Mouse (Mus musculus): ENCODE measurements at regions not wholly inside any gene's neighbourhood (a gene's known extent, or its start where the extent isn't known, plus 50 kb on each side); places are given as distances from the start of the nearest gene placed in this dataset.

DNA sequence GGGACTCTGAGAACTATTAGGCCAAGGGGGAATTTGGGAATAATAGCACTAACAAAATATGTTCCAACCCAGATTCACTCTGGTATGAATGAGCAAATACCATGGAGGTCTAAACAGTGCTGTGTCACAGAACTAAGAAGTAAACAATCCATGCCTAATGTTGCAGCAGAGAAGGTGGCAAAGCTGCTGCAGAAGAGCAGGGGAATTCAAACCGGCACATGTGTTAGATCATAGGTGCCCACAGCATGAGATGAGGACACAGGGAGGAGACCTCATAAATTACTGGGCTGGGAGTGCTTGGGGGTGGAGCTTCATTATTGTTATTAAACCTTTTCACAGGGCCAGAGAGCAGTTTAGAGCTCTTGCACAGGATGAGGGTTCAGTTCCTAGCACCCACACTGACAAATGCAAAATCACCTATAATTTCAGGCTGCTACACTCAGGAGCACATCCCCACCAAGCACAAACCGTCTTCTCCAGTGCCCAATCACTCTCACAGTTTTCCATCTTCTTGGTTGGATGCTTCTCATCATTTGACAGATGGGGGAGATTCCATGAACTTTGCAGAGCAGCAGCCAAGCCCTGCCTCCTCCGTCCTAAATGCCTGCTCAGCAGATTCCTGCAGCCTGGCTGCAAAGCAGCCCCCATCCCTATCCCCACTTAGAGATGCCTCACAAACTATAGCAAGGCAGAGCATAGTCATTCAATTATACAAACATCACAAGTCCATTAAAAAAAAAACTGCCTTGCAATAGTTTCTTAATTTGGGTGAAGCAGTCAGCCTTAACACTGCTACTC, 79.0 kb upstream of the Rarb start:
- no peak overlapping the region for H3K9ac ChIP-seq (ENCODE audit: low read length)
- peaks cover 6% of the 10 kb centered on the region; the same call in 1 of the 2 replicates for H3K4me1 ChIP-seq (ENCODE audit: control insufficient read depth, insufficient read depth, low read length)
- H3K4me3 ChIP-seq (replicated peaks; ENCODE audit: low read length) = no peak overlapping the region
- no peak overlapping the region for H3K4me2 ChIP-seq (ENCODE audit: low read depth, low read length)
- WGBS = 37% methylated on average over 3 of the region's 3 CpGs
- H3K27ac ChIP-seq (ENCODE audit: low read length) = no peak overlapping the region; the same call in 1 of the 2 replicates
- peak; percentile 62 for ATAC-seq (ENCODE audit: insufficient read depth, low FRiP score)
- H3K9me3 ChIP-seq (replicated peaks; ENCODE audit: control insufficient read depth, low read length) = no peaks in the 10 kb centered on the region
- no peaks in the 10 kb centered on the region for H3K27me3 ChIP-seq (ENCODE audit: control insufficient read depth, insufficient read depth, low read length)
- no peaks in the 10 kb centered on the region for H3K36me3 ChIP-seq (ENCODE audit: control insufficient read depth, insufficient read depth, low read length)

DNA sequence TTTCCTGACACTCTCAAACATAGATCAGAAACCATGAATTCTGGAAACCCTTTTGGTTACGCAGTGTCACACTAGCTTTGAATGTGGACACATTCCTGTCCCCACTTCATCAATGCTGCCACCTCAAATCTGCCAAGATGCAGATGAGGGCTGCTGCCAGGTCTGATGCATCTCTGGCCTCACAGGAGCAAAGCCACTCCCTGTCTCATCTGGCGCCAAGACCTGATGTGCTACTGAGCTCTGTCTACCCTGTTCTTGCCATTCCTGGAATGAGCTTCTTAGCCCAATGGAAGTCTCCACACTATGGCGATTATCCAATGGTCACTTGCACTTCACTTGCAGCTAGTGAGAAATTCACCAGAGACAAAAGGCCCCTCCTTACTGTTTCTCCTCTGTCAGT, 78.0 kb upstream of the Rarb start:
- 91% methylated on average over 3 of the region's 3 CpGs for WGBS
- Histone ChIP-seq H3K27ac (ENCODE audit: low read length) (no peak overlapping the region), H3K36me3 (ENCODE audit: control insufficient read depth, insufficient read depth, low read length) (no peaks in the 10 kb centered on the region), H3K4me1 (ENCODE audit: control insufficient read depth, insufficient read depth, low read length) (peaks cover 6% of the 10 kb centered on the region; the same call in 1 of the 2 replicates), H3K4me2 (ENCODE audit: low read depth, low read length) (no peak overlapping the region), H3K4me3 (replicated peaks; ENCODE audit: low read length) (no peak overlapping the region), H3K27me3 (ENCODE audit: control insufficient read depth, insufficient read depth, low read length) (no peaks in the 10 kb centered on the region), H3K9me3 (replicated peaks; ENCODE audit: control insufficient read depth, low read length) (no peaks in the 10 kb centered on the region), H3K9ac (ENCODE audit: low read length) (no peak overlapping the region)
- no peak for ATAC-seq (ENCODE audit: insufficient read depth, low FRiP score)

GRCm38 (mm10) chr14:16881249-16881648, 62.3 kb upstream of the Rarb start:
- no peak overlapping the region for H3K4me2 ChIP-seq (ENCODE audit: low read depth, low read length)
- no peaks in the 10 kb centered on the region for H3K36me3 ChIP-seq (ENCODE audit: control insufficient read depth, insufficient read depth, low read length)
- no peaks in the 10 kb centered on the region for H3K4me1 ChIP-seq (ENCODE audit: control insufficient read depth, insufficient read depth, low read length)
- peak overlapping the region; percentile 33; the same call in 1 of the 2 replicates for H3K27ac ChIP-seq (ENCODE audit: low read length)
- no peaks in the 10 kb centered on the region for H3K9me3 ChIP-seq (replicated peaks; ENCODE audit: control insufficient read depth, low read length)
- H3K27me3 ChIP-seq (ENCODE audit: control insufficient read depth, insufficient read depth, low read length) = no peaks in the 10 kb centered on the region
- peak; percentile 60; the same call in 1 of the 2 replicates for ATAC-seq (ENCODE audit: insufficient read depth, low FRiP score)
- H3K9ac ChIP-seq (ENCODE audit: low read length) = no peak overlapping the region
- no peak overlapping the region for H3K4me3 ChIP-seq (replicated peaks; ENCODE audit: low read length)
- WGBS = 19% methylated on average over 3 of the region's 3 CpGs

GRCm38 (mm10) chr14:16869221-16869620, 50.3 kb upstream of the Rarb start:
- H3K9me3 ChIP-seq (replicated peaks; ENCODE audit: control insufficient read depth, low read length) = no peaks in the 10 kb centered on the region
- H3K27ac ChIP-seq (ENCODE audit: low read length) = no peak overlapping the region
- H3K4me3 ChIP-seq (replicated peaks; ENCODE audit: low read length) = no peak overlapping the region
- no peaks in the 10 kb centered on the region for H3K36me3 ChIP-seq (ENCODE audit: control insufficient read depth, insufficient read depth, low read length)
- ATAC-seq (ENCODE audit: insufficient read depth, low FRiP score) = no peak
- H3K9ac ChIP-seq (ENCODE audit: low read length) = no peak overlapping the region
- no peak overlapping the region for H3K4me2 ChIP-seq (ENCODE audit: low read depth, low read length)
- 92% methylated on average over 2 of the region's 2 CpGs for WGBS
- no peaks in the 10 kb centered on the region for H3K27me3 ChIP-seq (ENCODE audit: control insufficient read depth, insufficient read depth, low read length)
- H3K4me1 ChIP-seq (ENCODE audit: control insufficient read depth, insufficient read depth, low read length) = no peaks in the 10 kb centered on the region

All from stomach, embryonic 16.5 days (tissue).